In the genomic region with DNA sequence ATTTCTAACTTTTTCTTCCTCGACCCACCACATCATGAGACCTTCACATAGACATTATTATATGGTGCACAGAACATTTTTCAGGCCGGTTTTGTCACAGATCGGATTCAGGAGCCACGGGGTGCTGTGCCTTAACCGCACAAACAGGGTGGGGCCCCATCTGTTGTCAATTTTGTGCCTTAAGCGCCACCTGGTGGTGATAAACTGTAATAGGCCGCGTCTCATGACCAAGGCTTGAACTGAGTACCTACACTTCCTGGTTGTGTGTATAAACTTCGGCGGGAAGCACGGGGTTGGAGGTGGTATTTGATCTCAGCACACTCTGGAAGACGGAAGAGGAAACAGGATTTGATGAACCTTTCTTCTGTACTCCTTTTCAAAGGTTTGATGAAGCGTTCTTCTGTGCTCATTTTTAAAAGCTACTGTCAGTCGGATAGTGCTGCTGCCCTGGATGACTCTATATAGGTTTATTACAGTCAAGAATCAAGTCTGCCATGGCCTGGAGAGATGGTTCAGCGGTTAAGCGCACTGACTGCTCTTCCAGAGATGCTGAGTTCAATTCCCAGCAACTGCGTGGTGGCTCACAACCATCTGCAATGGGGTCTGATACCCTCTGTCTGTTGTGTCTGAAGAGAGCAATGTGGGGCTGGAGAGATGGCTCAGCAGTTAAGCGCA, we compare ENCODE assay signal across 8 mouse cellular contexts. TPM values are rescaled to one million over a fixed set of nuclear protein-coding genes. Genes with fewer than 3 reads are reported as not detected.
DNase-seq lines count a peak whose midpoint lies in the region; ATAC-seq lines count a peak whose summit lies in the region.

No protein-coding gene starts in this region.

- H3K36me3 ChIP-seq in hindbrain, embryonic 14.5 days (replicated peaks; ENCODE audit: control insufficient read depth, insufficient read depth): peaks cover 10% of the 10 kb centered on the region

- H3K4me2 ChIP-seq in hindbrain, embryonic 14.5 days (replicated peaks): peak overlapping the region; percentile 39

- H3K27me3 ChIP-seq in hindbrain, embryonic 14.5 days (ENCODE audit: control insufficient read depth, insufficient read depth, low read length): no peaks in the 10 kb centered on the region

- DNase-seq in T-cell, adult 2 months (ENCODE audit: low spot score): peak; percentile 94
- DNase-seq in cerebellum, postnatal 25 days: peak; percentile 90 to 91
- DNase-seq in frontal cortex, postnatal 25 days (ENCODE audit: low spot score in 2 of 2): peak; percentile 87
- peak; percentile 90 for DNase-seq in hindbrain, embryonic 14.5 days (ENCODE audit: low spot score)
- DNase-seq in layer of hippocampus, postnatal 25 days (ENCODE audit: extremely low spot score in 1 of 2, low spot score in 1 of 2): peak; percentile 69 to 83
- DNase-seq in lung, postnatal 25 days (ENCODE audit: low spot score): peak; percentile 96
- peak; percentile 80 for DNase-seq in retina, adult 2 months (ENCODE audit: low read depth, low spot score)
- peak; percentile 95 for DNase-seq in thymus, postnatal 25 days

- no peak overlapping the region for H3K9ac ChIP-seq in hindbrain, embryonic 14.5 days

- WGBS in hindbrain, embryonic 14.5 days: 19% methylated on average over 18 of the region's 18 CpGs

- no peak overlapping the region for H3K27ac ChIP-seq in hindbrain, embryonic 14.5 days

- peak; percentile 89 for ATAC-seq in hindbrain, embryonic 14.5 days (ENCODE audit: low FRiP score)

- H3K4me1 ChIP-seq in hindbrain, embryonic 14.5 days (replicated peaks; ENCODE audit: control insufficient read depth, insufficient read depth, low read length): 0 out of 2 replicates have a peak, but pooled peaks cover 8% of the 10 kb centered on the region

- no peak overlapping the region; the same call in 1 of the 2 replicates for H3K4me3 ChIP-seq in hindbrain, embryonic 14.5 days (replicated peaks; ENCODE audit: low read length)

- H3K9me3 ChIP-seq in hindbrain, embryonic 14.5 days (ENCODE audit: control insufficient read depth, low read length): no peaks in the 10 kb centered on the region

RNA-seq across cellular contexts. Expression of gene Esyt1, which starts 10.7 kb away (rescaled TPM):
- 13.7 and 14.5 TPM in 2 replicates for polyA plus RNA-seq in hindbrain, embryonic 14.5 days (2014; fragmentation: Nextera tagmentation; extraction: Ambion mirVana)
- 1 to 10 TPM; 4.6 to 5.0 TPM for total RNA-seq in layer of hippocampus, postnatal 25 days (2021)

RNA-seq across cellular contexts. Expression of gene Zc3h10, which starts 11.2 kb away (rescaled TPM):
- polyA plus RNA-seq in hindbrain, embryonic 14.5 days (2014; fragmentation: Nextera tagmentation; extraction: Ambion mirVana): 14.5 and 16.3 TPM in 2 replicates
- 10 to 100 TPM; 13.2 to 14.8 TPM for total RNA-seq in layer of hippocampus, postnatal 25 days (2021)

RNA-seq across cellular contexts. Expression of gene Rpl41, which starts 12.7 kb away (rescaled TPM):
- polyA plus RNA-seq in hindbrain, embryonic 14.5 days (2014; fragmentation: Nextera tagmentation; extraction: Ambion mirVana): 2,254 and 2,846 TPM in 2 replicates
- 1,000 to 10,000 TPM; 1,459 to 1,623 TPM for total RNA-seq in layer of hippocampus, postnatal 25 days (2021)

RNA-seq across cellular contexts. Expression of gene Pa2g4, which starts 29.4 kb away (rescaled TPM):
- 129 and 149 TPM in 2 replicates for polyA plus RNA-seq in hindbrain, embryonic 14.5 days (2014; fragmentation: Nextera tagmentation; extraction: Ambion mirVana)
- total RNA-seq in layer of hippocampus, postnatal 25 days (2021): 10 to 100 TPM; 62.9 to 65.3 TPM

RNA-seq across cellular contexts. Expression of gene Myl6b, which starts 37.9 kb away (rescaled TPM):
- polyA plus RNA-seq in hindbrain, embryonic 14.5 days (2014; fragmentation: Nextera tagmentation; extraction: Ambion mirVana): 5.8 and 6.1 TPM in 2 replicates
- total RNA-seq in layer of hippocampus, postnatal 25 days (2021): 10 to 100 TPM; 17.4 to 18.9 TPM
